Mouse (Mus musculus): ENCODE data around the gene Slc26a5.

Slc26a5 gene

DNA sequence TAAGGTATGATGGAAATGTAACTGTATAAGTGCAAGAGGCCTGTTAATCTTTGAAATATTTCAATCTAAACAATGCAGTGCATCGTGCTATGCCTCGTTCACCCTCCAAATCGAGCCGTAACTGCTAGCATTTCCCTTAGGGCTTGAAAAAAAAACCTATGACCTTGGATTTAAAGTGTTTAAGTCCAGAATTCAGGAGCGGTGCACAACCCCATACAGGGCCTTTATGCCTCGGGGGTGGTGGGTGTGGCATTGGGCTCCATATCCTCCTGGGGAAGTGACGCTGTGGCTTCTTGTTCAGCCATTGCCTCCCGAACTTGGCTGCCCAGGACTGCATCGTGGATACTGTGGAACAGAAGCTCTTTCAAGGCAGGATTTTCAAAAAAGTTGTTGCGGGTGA lies 54.5 kb downstream of the Slc26a5 start:
- DNase-seq (ENCODE audit: low spot score in 2 of 2) = no peak

- DNase-seq (ENCODE audit: low spot score in 2 of 2) = no peak
Observed at GRCm38 (mm10) chr5:21804837-21805236, 60.6 kb downstream of the Slc26a5 start.

DNA sequence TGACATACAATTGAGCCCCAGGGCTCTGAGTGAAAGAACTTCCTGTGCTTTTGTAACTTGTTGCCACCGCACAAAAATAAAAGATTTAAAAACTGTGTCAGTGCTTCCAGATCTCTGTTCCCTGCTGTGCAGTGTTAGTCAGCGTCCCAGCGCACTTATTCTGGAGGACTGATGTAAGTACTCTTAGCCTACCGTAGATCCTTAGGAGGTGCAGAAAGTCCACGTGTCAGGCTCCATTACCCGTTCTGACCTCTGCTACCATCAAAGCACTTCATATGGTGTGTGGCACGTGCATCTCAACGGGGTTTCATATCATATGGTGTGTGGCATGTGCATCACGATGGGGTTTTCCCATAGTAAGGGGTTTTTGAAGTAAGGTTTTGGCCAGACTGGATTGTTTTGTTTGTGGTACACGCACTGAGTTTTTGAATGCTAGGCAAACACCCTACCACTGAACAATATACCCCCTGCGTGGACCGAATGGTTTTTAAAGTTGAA lies 61.7 kb downstream of the Slc26a5 start:
- DNase-seq (ENCODE audit: low spot score in 2 of 2) = no peak

- DNase-seq (ENCODE audit: low spot score in 2 of 2) = no peak
Observed at GRCm38 (mm10) chr5:21802907-21803306, 62.5 kb downstream of the Slc26a5 start.

- DNase-seq (ENCODE audit: low spot score in 2 of 2) = no peak
Observed at GRCm38 (mm10) chr5:21792166-21792565, 73.2 kb downstream of the Slc26a5 start.

DNA sequence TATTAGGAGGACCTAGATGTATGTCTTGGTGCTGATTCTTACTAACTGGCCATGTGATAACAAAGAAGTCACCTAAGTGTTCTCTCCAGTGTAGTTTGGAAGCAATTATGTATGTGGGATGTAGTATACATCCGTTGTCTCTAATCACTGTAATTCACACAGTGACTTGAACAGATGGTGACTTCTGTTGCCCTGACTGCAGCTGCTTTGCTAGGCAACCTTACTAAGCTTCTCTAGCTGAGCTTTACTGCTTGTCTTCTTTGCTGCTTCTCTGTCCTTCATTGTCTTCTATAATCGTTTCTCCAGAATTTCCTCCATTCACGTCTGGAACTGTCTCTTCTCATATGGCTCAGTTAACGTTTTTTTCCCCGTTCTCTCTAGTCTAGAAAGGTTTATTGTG lies 76.3 kb downstream of the Slc26a5 start:
- no peak for DNase-seq (ENCODE audit: low spot score in 2 of 2)

GRCm38 (mm10) chr5:21787186-21788105 lies 78.0 kb downstream of the Slc26a5 start:
- DNase-seq (ENCODE audit: low spot score in 2 of 2) = no peak

DNA sequence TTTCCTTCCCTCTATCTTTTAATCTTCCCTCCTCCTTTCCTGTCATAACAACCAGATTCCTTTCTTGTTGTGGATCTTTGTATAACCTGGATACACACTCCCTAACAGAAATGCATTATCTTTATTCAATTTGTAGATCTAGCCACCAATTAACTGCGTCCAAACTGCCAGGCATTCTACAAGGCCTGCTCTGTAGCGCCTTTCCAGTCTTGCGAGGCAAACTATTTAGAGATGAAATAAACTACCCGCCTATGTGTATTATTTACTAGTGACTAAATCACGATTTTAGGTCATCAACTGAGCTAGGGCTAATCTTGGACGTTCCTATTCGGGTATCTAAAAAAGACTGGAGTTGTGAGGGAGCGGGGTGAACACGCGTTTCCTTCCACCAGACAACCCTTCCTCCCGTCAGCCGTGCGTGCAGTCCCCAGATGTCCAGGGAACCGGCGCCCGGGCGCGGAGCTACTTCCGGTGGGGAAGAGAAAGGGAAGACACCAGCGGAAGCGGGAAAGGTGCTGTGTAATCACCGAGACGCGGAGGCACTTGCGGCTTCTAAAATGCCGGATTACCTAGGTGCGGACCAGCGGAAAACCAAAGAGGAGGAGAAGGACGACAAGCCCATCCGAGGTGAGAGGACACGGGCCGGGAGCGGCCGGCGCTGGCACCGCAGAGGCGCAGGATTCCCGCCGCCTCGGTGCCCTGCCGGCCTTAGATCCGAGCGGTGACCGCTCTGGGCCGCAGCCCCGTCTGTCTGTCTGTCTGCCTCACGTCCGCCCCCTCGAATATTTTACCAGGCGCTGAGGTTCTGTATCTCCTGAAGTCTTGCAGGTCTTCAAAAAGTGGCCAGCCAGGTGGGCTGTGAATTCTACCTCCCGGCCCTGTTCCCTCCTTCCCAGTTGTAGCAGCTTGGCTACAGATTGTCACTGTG lies 78.9 kb downstream of the Slc26a5 start:
- peak; percentile 93 to 94 for DNase-seq (ENCODE audit: low spot score in 2 of 2)

DNA sequence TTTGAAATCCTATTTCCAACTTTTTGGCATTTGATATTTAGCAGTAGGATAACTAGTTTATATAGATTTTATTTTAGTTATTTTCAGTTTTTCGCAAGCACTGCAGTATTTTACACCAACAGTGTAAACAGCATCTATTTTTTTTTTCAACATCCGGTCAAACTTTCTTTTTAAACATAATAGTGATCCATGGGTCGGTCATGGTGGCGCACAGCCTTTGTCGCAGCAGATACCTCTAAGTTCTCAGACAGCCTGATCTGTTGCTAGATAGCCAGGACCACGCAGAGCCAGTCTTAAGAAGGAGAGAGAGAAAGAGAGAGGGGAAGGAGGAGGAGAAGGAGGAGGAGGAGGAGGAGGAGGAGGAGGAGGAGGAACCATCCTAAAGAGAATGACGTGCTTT lies 79.6 kb downstream of the Slc26a5 start:
- DNase-seq (ENCODE audit: low spot score in 2 of 2) = no peak

DNA sequence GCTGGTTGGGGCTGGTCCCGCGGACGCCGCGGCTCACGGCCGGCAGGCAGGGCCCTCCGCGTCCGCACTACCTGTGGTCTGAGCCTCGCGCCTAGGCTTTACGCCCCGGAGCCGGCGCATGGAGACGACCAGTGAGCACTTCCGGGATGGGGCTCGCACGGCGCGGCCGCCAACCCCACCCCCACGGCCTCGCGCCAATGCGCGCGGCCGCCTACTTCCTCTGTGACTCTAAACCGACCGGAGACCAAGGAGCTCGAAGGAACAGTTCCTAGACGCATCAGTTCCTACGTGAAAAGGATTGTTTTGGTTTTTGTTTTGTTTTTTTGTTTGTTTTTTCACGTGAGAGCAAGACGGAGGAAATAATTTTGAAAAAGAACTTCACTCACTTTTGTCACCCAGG lies 80.4 kb downstream of the Slc26a5 start, which contains the start of the genes Dnajc2 and Psmc2:
Gene Dnajc2, minus strand, starts transcription at position 199 of the 400 bp plus-strand sequence.
Gene Psmc2, plus strand, starts transcription at position 231 of the 400 bp plus-strand sequence.
- peak; percentile 80 to 91 for DNase-seq (ENCODE audit: low spot score in 2 of 2)

DNA sequence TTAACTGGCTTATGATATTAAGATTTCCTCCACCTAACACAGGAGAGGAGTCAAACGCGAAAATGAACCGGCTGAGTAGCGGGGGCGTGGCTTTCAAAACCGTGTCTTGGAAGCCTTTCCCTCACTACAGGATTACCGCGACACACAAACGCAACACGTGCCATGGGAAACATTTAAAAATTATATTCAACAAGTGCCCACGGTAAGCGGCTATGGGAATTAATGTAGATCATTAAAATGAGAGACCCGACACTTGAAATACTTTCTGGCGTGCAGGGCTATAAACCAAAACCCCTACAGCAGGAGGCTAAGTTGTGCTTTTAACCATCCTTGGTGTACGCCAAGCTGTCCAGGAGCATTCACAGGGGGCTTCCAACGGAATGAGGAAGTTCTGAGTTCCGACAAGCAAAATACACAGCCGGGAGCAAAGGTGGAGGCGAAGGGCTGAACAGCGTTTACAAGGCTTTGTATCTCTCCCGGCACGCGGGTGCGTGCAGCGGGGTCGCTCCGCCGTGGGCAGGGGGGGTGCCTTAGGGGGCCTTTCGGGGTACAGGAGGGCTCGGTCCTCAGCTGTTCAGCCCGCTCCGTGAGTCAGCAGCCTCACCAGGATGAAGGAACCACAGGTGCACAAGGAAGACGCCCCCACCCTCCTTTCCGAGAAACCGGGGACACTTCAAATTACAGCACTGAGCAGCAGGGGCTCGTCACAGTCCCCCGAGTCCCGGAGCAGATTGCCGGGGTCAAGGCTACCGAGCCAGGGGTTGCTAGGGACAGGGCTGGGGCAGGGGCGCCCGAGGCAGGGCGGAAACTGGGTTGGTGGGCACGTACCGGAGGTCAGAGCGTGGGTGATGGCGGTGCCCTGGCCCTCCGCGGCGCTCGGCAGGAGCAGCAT lies 81.0 kb downstream of the Slc26a5 start:
- DNase-seq (ENCODE audit: low spot score in 2 of 2) = peak; percentile 4 to 6

DNA sequence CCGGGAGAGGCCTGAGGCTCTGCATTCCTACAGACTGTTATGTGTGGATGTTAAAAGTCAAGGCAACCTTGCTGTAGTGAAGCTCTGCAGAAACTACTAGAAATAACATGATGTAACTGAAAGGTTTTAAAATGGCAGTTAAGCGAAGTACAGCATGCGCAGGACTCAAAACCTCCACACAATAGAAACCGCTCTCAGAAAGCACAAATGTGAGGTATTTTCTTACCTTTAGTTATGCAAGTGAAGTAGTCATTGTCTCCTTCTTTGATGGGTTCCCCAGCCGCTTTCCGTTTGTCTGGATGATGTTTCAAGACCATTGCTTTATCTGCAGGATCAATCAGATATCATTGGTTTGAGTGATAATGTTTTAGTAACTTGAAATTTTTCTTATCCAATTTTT lies 88.9 kb downstream of the Slc26a5 start:
- DNase-seq (ENCODE audit: low spot score in 2 of 2) = no peak

GRCm38 (mm10) chr5:21769841-21770240 lies 95.6 kb downstream of the Slc26a5 start:
- no peak for DNase-seq (ENCODE audit: low spot score in 2 of 2)

GRCm38 (mm10) chr5:21768506-21768905 lies 96.9 kb downstream of the Slc26a5 start:
- no peak for DNase-seq (ENCODE audit: low spot score in 2 of 2)
